Mouse (Mus musculus) embryonic fibroblast, embryonic 13.5 days (primary cell): ENCODE measurements at regions not wholly inside any gene's neighbourhood (a gene's known extent, or its start where the extent isn't known, plus 50 kb on each side); places are given as distances from the start of the nearest gene placed in this dataset.
"Not testable (repeated sequence)": the region's sequence is repeated elsewhere in the genome, so short reads cannot be mapped to it uniquely, and the experiment has no call there.

Experiments used
- H3K27ac ChIP-seq: 2 replicates; pipeline ENCODE4 v1.5.1; 2012; ENCODE audit warnings: low read length, control low read depth, inconsistent platforms; ENCODE audit not compliant: insufficient read depth
- H3K4me1 ChIP-seq: 2 replicates; pipeline ENCODE4 v1.6.1; 2011; ENCODE audit warnings: low read length; ENCODE audit not compliant: control insufficient read depth, insufficient read depth
- H3K4me3 ChIP-seq: 2 replicates; pipeline ENCODE4 v1.5.1; 2011; ENCODE audit warnings: mild to moderate bottlenecking, control low read depth, low read length; ENCODE audit not compliant: insufficient read depth
- CTCF ChIP-seq: IDR thresholded peaks from 2 replicates; pipeline ENCODE4 v1.5.1; 2011; ENCODE audit warnings: mild to moderate bottlenecking, control low read depth, low read length, moderate library complexity, borderline replicate concordance; ENCODE audit not compliant: insufficient read depth
- POLR2A ChIP-seq: IDR thresholded peaks from 2 replicates; pipeline ENCODE4 v1.6.1; 2011; ENCODE audit warnings: low read depth, mild to moderate bottlenecking, control low read depth, low read length, moderate library complexity

DNA sequence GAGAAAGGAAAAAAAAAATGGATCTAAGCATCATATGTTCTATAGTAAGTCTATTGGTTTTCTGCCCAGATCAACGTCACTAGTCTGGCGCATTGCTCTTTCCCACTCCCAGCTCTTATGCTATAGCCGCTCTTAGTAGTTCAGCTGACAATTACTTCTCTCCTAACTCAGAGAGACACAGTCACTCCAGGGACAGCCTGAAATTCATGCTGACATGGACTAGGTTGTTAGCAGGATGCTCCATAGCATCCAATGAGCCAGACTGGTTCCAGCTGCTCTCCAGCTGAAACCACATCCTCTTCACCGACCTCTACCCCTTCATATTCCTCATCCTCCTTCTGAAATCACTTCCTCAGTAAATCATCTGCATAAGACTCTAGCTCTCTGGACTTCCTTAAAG, 187.0 kb upstream of the Ghr start:
- TF ChIP-seq CTCF (no peak), POLR2A (no peak)
- Histone ChIP-seq H3K4me1 (no peaks in the 10 kb centered on the region), H3K27ac (no peak overlapping the region), H3K4me3 (no peak overlapping the region)

DNA sequence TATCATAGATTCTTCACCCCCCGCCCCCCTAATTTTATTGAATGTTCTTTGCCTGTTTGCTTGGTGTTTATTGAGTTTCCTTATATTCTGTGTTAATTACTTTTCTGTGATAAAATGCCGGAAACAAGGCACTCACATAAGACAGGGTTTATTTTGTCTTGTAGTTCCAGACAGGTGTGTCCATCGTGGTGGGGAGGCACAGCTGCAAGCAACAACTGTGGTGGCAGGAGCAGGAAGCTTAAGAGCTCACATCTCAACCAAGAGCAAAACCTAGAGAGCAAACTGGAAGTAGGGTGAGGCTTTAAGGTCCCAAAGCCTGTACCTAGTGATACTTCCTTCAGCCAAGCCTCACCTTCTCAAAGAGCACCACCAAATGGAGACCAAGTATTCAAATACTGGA, 181.4 kb upstream of the Ghr start:
- no peak overlapping the region for H3K27ac ChIP-seq
- H3K4me1 ChIP-seq = no peaks in the 10 kb centered on the region
- no peak overlapping the region for H3K4me3 ChIP-seq
- TF ChIP-seq CTCF (no peak), POLR2A (no peak)

- TF ChIP-seq POLR2A (no peak), CTCF (no peak)
- Histone ChIP-seq H3K4me1 (no peaks in the 10 kb centered on the region), H3K27ac (no peak overlapping the region), H3K4me3 (no peak overlapping the region)
These were observed 177.1 kb upstream of the Ghr start for GRCm38 (mm10) chr15:3760396-3760795.

DNA sequence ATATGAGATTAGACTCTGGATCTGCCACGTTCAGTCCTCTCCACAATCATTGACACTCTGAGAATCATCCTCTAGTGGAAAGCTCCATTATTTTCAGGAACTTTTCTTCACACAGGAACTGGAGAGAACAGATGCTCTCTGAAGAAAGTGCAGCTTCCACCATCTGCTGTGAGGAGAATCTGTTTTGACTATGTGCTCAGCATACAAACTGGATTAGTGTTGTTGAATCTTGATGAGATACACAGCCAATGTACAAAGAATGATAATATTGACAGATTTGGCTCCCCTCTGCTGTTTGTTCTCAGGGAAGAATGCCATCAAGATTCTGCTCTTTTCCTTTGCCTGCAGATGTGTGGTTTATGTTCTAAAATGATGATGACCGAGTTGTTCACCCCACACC, 172.3 kb upstream of the Ghr start:
- no peak overlapping the region for H3K27ac ChIP-seq
- H3K4me3 ChIP-seq = no peak overlapping the region
- TF ChIP-seq POLR2A = no peak
- no peak for TF ChIP-seq CTCF
- no peaks in the 10 kb centered on the region for H3K4me1 ChIP-seq

- not testable (repeated sequence) for H3K4me1 ChIP-seq, H3K4me3 ChIP-seq, H3K27ac ChIP-seq
These were observed 164.8 kb upstream of the Ghr start for GRCm38 (mm10) chr15:3748072-3748471.

DNA sequence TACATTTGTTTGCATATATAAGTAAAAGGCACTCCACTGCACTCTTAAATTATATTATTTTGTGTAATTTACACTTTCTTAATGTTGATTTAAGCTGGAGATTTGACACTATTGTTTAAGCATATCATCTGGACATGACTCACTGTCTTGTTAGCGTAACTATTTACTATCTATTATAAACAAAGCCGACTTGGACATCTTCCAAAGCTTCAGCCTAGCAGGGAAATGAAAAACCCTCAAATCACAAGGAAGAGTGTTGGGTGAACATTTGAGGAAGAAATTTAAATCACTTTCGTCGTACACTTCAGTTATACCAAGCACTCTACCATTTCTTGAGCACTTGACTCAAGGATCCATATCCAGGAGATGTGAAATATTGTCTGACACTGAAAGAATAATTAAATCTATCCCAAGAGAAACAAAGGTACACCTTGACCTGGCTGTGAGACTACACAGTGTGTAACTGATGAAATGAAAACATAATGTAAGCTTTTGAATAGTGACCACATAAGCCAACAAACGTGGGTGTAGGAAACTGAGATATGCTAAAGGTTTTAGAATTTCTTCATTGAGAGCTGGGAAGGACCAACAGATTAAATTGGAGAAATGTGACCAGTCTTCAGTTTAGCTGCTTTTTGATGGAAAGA, 160.0 kb upstream of the Ghr start:
- no peak overlapping the region; the same call in 1 of the 2 replicates for H3K27ac ChIP-seq
- H3K4me3 ChIP-seq = no peak overlapping the region
- no peaks in the 10 kb centered on the region for H3K4me1 ChIP-seq
- TF ChIP-seq CTCF = no peak
- TF ChIP-seq POLR2A = no peak

DNA sequence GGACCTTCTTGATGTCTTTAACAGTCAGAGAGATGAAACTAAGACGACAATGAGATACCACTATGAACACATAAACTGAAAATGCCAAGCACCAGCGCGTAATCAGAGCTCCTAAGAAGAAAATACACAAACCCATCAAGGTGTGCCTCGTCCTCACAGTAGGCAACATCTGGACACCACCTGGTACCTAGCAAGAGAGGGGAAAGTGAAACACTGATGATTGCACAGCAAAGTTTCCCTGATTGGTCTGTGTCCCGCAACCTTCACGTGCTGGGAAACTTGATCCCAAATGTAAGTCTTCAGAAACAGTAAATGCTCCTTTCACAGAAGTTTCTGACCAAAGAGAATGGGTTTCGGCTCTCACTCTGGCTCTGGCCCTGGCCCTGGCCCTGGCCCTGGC, 158.9 kb upstream of the Ghr start:
- no peaks in the 10 kb centered on the region for H3K4me1 ChIP-seq
- H3K27ac ChIP-seq = no peak overlapping the region
- TF ChIP-seq CTCF = no peak
- TF ChIP-seq POLR2A = no peak
- H3K4me3 ChIP-seq = no peak overlapping the region

DNA sequence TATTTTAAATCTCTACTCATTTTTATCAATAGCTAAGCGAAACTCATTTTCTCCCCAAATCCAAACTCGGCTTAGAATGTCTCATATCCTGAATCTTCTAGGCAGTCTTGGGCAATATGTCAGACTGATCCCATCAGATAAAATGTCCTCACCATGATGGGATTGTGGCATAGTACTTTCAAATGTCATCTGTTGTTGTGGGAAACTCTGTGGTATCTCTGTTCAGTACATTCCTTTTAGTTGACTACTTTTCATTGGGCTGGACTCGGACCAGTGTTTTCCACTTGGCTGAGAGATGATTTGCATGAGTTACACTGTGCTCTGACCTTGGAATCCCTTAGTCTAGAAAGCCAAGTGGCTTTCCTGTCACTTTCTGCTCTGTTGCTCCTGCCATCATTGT, 141.9 kb upstream of the Ghr start:
- no peak overlapping the region for H3K4me3 ChIP-seq
- TF ChIP-seq POLR2A (no peak), CTCF (no peak)
- no peak overlapping the region for H3K27ac ChIP-seq
- H3K4me1 ChIP-seq = no peaks in the 10 kb centered on the region

DNA sequence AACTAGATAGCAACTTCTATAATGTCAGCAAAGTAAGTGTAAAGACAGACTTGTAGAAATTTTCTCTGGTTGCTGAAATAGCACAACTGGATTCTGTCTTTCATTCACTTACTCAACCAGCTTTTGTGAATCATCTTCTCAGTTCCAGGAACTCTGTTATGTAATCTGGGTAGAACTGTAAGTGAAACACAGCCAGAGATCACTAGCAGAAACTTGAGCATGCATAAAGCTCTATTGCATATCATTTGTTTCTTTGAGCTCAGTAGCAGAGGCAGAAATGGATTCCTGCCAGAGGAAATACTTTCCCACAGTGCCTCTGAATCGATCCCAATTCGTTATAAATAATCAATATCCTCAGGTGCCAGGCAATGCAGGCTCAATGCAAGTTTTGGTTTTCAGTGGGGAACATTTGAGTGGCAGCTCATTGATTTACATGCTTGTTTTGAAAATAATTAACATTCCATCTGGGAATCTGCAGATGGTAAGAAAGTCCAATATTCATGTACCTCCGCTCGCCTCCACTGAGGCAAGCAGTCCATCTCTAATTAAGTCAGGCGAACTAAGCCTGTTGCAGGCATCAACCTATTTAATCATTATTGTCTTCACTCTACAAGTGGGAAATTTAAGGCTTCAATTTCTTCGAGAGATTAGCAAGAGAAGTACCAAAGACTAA, 137.5 kb upstream of the Ghr start:
- no peak overlapping the region for H3K4me3 ChIP-seq
- TF ChIP-seq CTCF (no peak), POLR2A (no peak)
- no peaks in the 10 kb centered on the region for H3K4me1 ChIP-seq

GRCm38 (mm10) chr15:3711764-3712163, 128.5 kb upstream of the Ghr start:
- no peak overlapping the region for H3K4me3 ChIP-seq
- TF ChIP-seq POLR2A = no peak
- TF ChIP-seq CTCF = no peak
- H3K4me1 ChIP-seq = peaks cover 2% of the 10 kb centered on the region; the same call in 1 of the 2 replicates
- H3K27ac ChIP-seq = no peak overlapping the region

More for the DNA sequence above, 137.5 kb upstream of the Ghr start:
- no peak overlapping the region for H3K27ac ChIP-seq
